Mouse (Mus musculus) liver, embryonic 12.5 days (tissue): Measurements from ENCODE around the gene Usp6nl. TPM values are rescaled to one million over a fixed set of nuclear protein-coding genes. Genes with fewer than 3 reads are reported as not detected.

Source experiments
- ATAC-seq: fragments of 200-750 bp; cut with Nextera tagmentation; 2 replicates; pipeline ENCODE4 v1.8.0; 2017; ENCODE audit warnings: moderate number of reproducible peaks, mild to moderate bottlenecking, moderate library complexity
- H3K27ac ChIP-seq: fragments of 300-500 bp; sonication (generic); 2 replicates; pipeline ENCODE4 v1.5.1; 2016; ENCODE audit warnings: mild to moderate bottlenecking
- H3K27me3 ChIP-seq: fragments of 300-500 bp; sonication (generic); replicated peaks from 2 replicates; pipeline ENCODE4 v1.6.1; 2016; ENCODE audit warnings: mild to moderate bottlenecking, moderate library complexity
- H3K36me3 ChIP-seq: fragments of 300-500 bp; sonication (generic); 2 replicates; pipeline ENCODE4 v1.6.1; 2016; ENCODE audit warnings: mild to moderate bottlenecking, moderate library complexity
- H3K4me1 ChIP-seq: fragments of 300-500 bp; sonication (generic); 2 replicates; pipeline ENCODE4 v1.6.1; 2016
- H3K4me2 ChIP-seq: fragments of 300-500 bp; sonication (generic); 2 replicates; pipeline ENCODE4 v1.6.1; 2016; ENCODE audit warnings: mild to moderate bottlenecking, moderate library complexity
- H3K4me3 ChIP-seq: fragments of 300-500 bp; sonication (generic); 2 replicates; pipeline ENCODE4 v1.5.1; 2016; ENCODE audit warnings: mild to moderate bottlenecking, moderate library complexity
- H3K9ac ChIP-seq: fragments of 300-500 bp; sonication (generic); 2 replicates; pipeline ENCODE4 v1.6.1; 2016; ENCODE audit warnings: mild to moderate bottlenecking, moderate library complexity
- H3K9me3 ChIP-seq: fragments of 300-500 bp; sonication (generic); replicated peaks from 2 replicates; pipeline ENCODE4 v1.6.1; 2016; ENCODE audit warnings: mild to moderate bottlenecking, moderate library complexity
- WGBS: fragments of 180-500 bp; shearing (Covaris S2); methylation state at CpG from one replicate; pipeline ENCODE4 v1.1.7; 2016; ENCODE audit not compliant: insufficient replicate concordance; 5-methylcytosine and 5-hydroxymethylcytosine counted together
- polyA plus RNA-seq: library from polyadenylated mRNA; unstranded; fragments of >200 nt; fragmentation: Nextera tagmentation; extraction: Ambion mirVana; gene quantifications from 2 replicates; pipeline ENCODE4 v1.2.1, GENCODE M21; 2016

Usp6nl gene
- polyA plus RNA-seq, 1 experiment from 2014 or later, result 7.9 TPM

DNA sequence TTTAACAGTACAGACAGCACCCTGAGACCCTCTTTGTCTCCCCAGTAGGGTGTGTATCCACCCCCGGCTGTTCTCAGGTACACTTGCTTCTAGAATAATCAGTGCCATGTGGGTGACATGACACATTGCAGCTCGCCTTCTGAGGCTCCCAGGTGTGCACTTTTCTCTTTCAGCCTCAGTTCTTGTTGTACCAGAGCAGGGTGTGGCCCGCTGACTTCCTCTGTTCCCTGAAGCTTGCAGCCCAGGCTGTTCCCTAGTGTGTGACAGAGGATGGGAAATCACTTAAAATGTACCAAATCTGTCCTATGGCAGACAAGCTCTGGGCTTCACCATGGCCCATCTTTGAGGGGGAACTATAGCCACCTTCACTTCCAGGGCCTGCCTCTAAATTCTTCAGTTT lies 161.7 kb downstream of the Usp6nl start:
- no peaks in the 10 kb centered on the region for H3K4me1 ChIP-seq
- no peak overlapping the region for H3K27ac ChIP-seq
- no peak overlapping the region for H3K4me2 ChIP-seq
- H3K9me3 ChIP-seq, result no peaks in the 10 kb centered on the region
- no peak for ATAC-seq
- WGBS, result 58% methylated on average over 3 of the region's 3 CpGs
- no peaks in the 10 kb centered on the region for H3K27me3 ChIP-seq
- no peak overlapping the region for H3K4me3 ChIP-seq
- no peaks in the 10 kb centered on the region for H3K36me3 ChIP-seq
- no peak overlapping the region for H3K9ac ChIP-seq

DNA sequence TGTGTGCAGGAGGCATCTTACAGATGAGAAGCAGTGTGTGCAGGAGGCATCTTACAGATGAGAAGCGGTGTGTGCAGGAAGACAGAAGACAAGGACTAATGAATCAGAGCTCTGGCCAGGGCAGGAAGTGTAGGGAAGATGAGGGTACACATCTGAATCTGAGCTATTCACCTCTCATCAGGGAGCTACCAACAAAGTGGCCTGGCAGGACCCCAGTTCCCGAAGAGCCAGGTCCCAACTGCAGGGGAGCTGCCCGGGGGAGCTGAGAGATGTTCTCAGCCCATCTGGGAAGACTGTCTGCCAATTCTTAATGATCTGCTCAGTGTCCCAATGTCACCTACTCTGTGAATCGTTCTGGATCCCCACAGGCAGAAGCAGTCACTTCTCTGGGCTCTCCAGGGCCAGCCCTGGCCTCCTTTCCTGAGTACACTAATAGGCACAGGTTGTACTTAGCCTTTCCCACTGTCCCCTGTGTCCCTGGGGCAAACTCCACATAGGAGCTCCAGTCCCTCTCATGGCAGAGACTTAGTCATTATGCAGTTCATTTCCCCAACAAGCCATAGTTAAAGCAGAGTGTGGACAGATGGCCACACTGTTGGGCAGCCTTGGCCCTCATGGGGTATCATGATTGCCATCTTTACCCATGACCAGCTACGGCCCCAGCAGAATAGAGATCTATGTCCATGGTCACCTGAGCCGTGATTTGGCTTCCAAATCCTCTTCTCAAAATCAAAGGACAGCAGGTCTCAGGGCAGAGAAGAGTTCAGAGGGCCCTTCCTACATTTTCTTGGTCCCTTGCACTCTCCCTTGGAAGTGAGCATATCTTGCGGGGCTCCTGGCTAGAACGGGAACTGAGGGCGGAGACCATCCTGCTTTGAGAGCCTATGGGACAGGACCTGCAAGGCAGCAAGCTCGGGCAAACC lies 165.4 kb downstream of the Usp6nl start:
- H3K36me3 ChIP-seq, result no peaks in the 10 kb centered on the region
- WGBS, result 69% methylated on average over 10 of the region's 10 CpGs
- no peaks in the 10 kb centered on the region; the same call in 1 of the 2 replicates for H3K27me3 ChIP-seq
- no peaks in the 10 kb centered on the region for H3K9me3 ChIP-seq
- H3K4me3 ChIP-seq, result no peak overlapping the region
- H3K4me2 ChIP-seq, result no peak overlapping the region
- H3K4me1 ChIP-seq, result no peaks in the 10 kb centered on the region
- H3K9ac ChIP-seq, result no peak overlapping the region
- no peak overlapping the region for H3K27ac ChIP-seq
- no peak for ATAC-seq

DNA sequence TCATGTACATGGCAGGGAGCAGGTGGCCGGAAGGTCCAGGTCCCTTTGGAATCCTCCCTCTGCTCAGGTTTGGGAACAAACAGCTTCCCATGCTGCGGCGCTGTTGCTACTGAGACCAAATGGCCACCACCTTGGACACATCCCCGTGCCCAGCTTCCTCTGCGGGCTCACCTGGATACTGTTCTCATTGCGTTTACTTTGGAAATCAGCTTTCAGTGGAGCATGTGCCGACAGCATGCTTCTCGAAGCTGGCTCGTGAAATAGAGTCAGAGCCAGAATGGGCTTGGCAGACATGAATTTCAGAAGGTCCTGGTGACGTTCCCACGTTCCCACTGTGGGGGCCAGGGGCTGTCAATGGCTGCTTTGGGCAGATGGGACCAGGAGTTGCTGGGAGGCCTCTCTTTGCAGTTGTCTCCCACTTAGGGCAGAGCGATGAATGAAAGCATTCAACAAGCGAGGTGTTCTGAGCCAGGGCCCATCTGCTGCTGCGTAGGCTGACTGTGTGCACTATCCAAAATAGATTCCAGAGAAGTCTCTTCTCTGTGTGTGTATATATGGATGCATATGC lies 166.1 kb downstream of the Usp6nl start:
- H3K4me3 ChIP-seq, result no peak overlapping the region
- H3K27me3 ChIP-seq, result no peaks in the 10 kb centered on the region; the same call in 1 of the 2 replicates
- H3K4me2 ChIP-seq, result no peak overlapping the region
- no peaks in the 10 kb centered on the region for H3K9me3 ChIP-seq
- no peaks in the 10 kb centered on the region for H3K4me1 ChIP-seq
- 72% methylated on average over 14 of the region's 14 CpGs for WGBS
- H3K36me3 ChIP-seq, result no peaks in the 10 kb centered on the region
- H3K9ac ChIP-seq, result no peak overlapping the region
- H3K27ac ChIP-seq, result no peak overlapping the region
- ATAC-seq, result no peak

DNA sequence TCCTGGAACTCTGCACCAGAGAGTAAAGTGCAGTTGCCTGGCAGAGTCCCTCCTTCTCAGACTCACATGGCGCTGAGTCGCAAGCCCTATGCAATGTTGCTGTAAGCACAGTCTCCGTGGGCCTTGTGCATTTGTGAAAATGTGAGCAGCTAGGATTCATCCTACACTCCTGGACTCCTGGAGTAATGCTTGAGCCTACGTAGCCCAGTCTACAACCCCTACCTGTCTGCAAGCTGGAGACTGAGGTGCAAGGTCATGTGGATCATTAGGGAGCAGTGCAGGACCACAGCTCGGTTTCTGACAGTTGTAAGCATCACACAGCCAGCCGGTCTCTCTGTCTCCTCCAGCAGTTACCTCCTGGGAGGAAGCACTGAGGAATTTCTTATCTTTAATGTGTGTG lies 167.6 kb downstream of the Usp6nl start:
- no peaks in the 10 kb centered on the region; the same call in 1 of the 2 replicates for H3K27me3 ChIP-seq
- H3K4me2 ChIP-seq, result no peak overlapping the region
- H3K27ac ChIP-seq, result no peak overlapping the region
- no peaks in the 10 kb centered on the region for H3K4me1 ChIP-seq
- H3K9me3 ChIP-seq, result no peaks in the 10 kb centered on the region
- WGBS, result 68% methylated on average over 6 of the region's 6 CpGs
- no peak for ATAC-seq
- H3K4me3 ChIP-seq, result no peak overlapping the region
- H3K9ac ChIP-seq, result no peak overlapping the region
- no peaks in the 10 kb centered on the region for H3K36me3 ChIP-seq

DNA sequence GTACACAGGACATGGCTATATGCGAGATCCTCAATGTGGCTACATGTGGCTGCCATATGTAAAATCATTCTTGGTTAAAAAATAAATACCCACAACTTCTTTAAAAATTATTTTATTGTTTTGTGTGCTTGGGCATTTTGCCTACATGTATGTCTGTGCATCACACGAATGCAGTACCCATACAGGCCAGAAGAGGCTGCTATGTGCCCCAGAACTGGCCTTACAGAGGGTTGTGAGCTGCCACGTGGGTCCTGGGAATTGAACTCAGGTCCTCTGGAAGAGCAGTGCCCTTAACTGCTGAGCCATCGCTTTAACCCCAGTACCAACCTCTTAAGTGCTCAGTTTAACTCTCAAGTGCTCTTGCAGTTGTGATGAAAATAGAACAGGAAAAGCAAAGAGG lies 168.4 kb downstream of the Usp6nl start:
- H3K36me3 ChIP-seq, result no peaks in the 10 kb centered on the region
- H3K4me2 ChIP-seq, result no peak overlapping the region
- H3K9me3 ChIP-seq, result no peaks in the 10 kb centered on the region
- H3K4me3 ChIP-seq, result no peak overlapping the region
- H3K27ac ChIP-seq, result no peak overlapping the region
- no peaks in the 10 kb centered on the region; the same call in 1 of the 2 replicates for H3K27me3 ChIP-seq
- 51% methylated on average over 4 of the region's 4 CpGs for WGBS
- H3K9ac ChIP-seq, result no peak overlapping the region
- H3K4me1 ChIP-seq, result no peaks in the 10 kb centered on the region
- ATAC-seq, result no peak

DNA sequence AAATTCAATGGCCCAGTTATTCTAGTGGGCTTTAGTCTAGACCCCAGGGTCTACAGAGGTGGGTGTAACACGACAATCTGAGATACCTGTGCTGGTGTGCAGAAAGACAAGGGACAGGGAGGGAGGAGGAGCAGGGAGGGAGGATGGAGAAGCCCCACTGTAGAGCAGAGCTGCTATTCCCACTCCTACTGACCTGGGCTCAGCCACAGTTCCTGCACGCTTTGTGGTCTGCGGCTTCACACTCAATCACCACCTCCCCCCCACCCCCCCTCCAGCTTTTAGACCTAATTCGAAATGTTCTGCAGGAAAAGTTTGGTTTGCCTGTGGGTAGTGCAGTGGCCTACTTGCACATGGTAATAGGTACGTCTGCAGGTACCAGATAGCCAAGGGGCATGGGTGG lies 171.4 kb downstream of the Usp6nl start:
- ATAC-seq, result no peak
- 54% methylated on average over 5 of the region's 5 CpGs for WGBS

More for the DNA sequence above, 171.4 kb downstream of the Usp6nl start:
- Histone ChIP-seq H3K4me1 (no peaks in the 10 kb centered on the region), H3K4me3 (no peak overlapping the region), H3K4me2 (no peak overlapping the region), H3K9ac (no peak overlapping the region), H3K9me3 (no peaks in the 10 kb centered on the region), H3K27ac (no peak overlapping the region), H3K27me3 (no peaks in the 10 kb centered on the region; the same call in 1 of the 2 replicates), H3K36me3 (no peaks in the 10 kb centered on the region)

Other genes starting within 250 kb of the Usp6nl start
- gene Proser2, start 192.5 kb upstream of the Usp6nl start, polyA plus RNA-seq, result 7.0 and 8.1 TPM in 2 replicates
- gene Echdc3, start 109.6 kb upstream of the Usp6nl start, polyA plus RNA-seq, result 4.7 and 4.8 TPM in 2 replicates